Comparison of ENCODE assay signal across 8 mouse cellular contexts in the genomic region with DNA sequence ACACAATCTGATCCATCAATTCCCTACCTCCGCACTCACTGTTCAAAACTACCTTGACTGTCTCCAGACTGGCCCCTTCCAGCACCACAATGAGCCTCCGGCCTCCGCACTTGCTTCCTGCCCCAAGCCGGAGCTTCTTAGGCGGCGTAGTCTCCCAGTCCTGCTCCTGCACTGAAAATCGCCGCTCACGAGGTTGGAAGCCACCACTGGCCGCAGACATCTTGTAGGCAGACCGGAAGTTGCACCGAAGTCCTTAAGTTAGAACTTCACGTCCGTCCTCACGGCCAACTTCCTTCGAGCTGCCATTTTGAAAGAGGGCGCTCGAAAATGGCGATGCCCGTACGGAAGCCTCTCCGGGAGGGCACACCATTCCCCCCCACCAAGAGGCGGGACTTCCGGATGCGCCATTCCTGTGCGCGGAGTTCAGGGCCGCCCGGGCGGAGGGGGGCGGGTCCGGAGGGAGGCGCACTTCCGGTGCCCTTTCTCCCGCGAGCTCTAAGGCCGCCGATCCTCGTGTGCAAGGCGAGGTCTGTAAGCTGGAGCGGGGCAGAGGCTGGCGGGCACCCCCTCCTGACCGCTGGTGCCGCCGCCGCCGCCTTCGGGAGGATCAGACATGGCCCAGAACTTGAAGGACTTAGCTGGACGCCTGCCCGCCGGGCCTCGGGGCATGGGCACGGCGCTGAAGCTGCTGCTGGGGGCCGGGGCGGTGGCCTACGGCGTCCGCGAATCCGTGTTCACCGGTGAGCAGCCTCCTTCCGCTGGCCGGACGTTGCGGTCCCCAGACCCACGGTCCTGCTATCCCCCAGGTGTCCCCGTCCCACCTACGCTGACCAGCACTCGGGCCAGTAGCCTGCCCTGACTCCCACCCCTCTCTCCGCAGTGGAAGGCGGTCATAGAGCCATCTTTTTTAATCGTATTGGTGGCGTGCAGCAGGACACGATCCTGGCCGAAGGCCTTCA. TPM values are rescaled to one million over a fixed set of nuclear protein-coding genes. Genes with fewer than 3 reads are reported as not detected.
A peak's percentile ranks its signal among the peaks of the same experiment; 100 is the strongest.
DNase-seq lines count a peak whose midpoint lies in the region; ATAC-seq and TF ChIP-seq lines count a peak whose summit lies in the region.

Gene Emg1, minus strand, starts transcription at position 355 of the 959 bp plus-strand sequence.
Gene Phb2, plus strand, starts transcription at position 513 of the 959 bp plus-strand sequence.

- peak within 1 kb of the TSS; percentile 76 for H3K4me2 ChIP-seq in heart, embryonic 15.5 days
- peak within 1 kb of the TSS; percentile 87 for H3K4me2 ChIP-seq in liver, embryonic 14.5 days (ENCODE audit: low read depth)
- H3K4me2 ChIP-seq in neural tube, embryonic 11.5 days (ENCODE audit: low read depth), result peak within 1 kb of the TSS; percentile 96
- H3K4me2 ChIP-seq in stomach, postnatal 0 days (replicated peaks; ENCODE audit: low read depth), result peak within 1 kb of the TSS; percentile 98

- peak; percentile 96 to 98 for DNase-seq in CD8-positive naive resting alpha-beta T cell, adult 2 months (ENCODE audit: low read depth in 2 of 2, low spot score in 2 of 2)
- peak; percentile 95 for DNase-seq in c-Kit-positive CD71-negative TER-119-negative erythroid progenitor cells, embryonic 14.5 days (ENCODE audit: low read depth)
- DNase-seq in forebrain, embryonic 10.5 days (ENCODE audit: extremely low spot score, low spot score), result peak; percentile 98
- peak; percentile 99 for DNase-seq in kidney, postnatal 25 days
- DNase-seq in liver, embryonic 14.5 days (ENCODE audit: low read depth in 3 of 3, low spot score in 3 of 3), result peak; percentile 95 to 96 (median 96)
- DNase-seq in neural tube, embryonic 11.5 days (ENCODE audit: low spot score), result peak; percentile 99
- DNase-seq in stomach, postnatal 0 days (ENCODE audit: low spot score), result peak; percentile 99

- TF ChIP-seq EP300 in liver, embryonic 14.5 days (IDR thresholded peaks at IDR 0.05; ENCODE audit: low read depth), result peak; percentile 55
- TF ChIP-seq EP300 in stomach, postnatal 0 days (optimal IDR thresholded peaks at IDR 0.05), result peak; percentile 29

- H3K9ac ChIP-seq in heart, embryonic 15.5 days, result peak within 1 kb of the TSS; percentile 88
- H3K9ac ChIP-seq in liver, embryonic 14.5 days (replicated peaks), result peak within 1 kb of the TSS; percentile 81
- H3K9ac ChIP-seq in neural tube, embryonic 11.5 days (ENCODE audit: low read length), result peak within 1 kb of the TSS; percentile 84
- H3K9ac ChIP-seq in stomach, postnatal 0 days (ENCODE audit: low read length), result peak within 1 kb of the TSS; percentile 94

- peaks cover 40% of the 10 kb centered on the region for H3K4me1 ChIP-seq in forebrain, embryonic 10.5 days
- H3K4me1 ChIP-seq in heart, embryonic 15.5 days (replicated peaks), result peaks cover 34% of the 10 kb centered on the region
- H3K4me1 ChIP-seq in liver, embryonic 14.5 days (replicated peaks; ENCODE audit: control insufficient read depth in 2 of 2, insufficient read depth in 2 of 2, low read length in 1 of 2), result peaks cover 15 to 16% of the 10 kb centered on the region in 2 experiments
- peaks cover 11% of the 10 kb centered on the region for H3K4me1 ChIP-seq in neural tube, embryonic 11.5 days (ENCODE audit: control insufficient read depth, insufficient read depth, low read length)
- peaks cover 3% of the 10 kb centered on the region; the same call in 1 of the 2 replicates for H3K4me1 ChIP-seq in stomach, postnatal 0 days (replicated peaks; ENCODE audit: control insufficient read depth, insufficient read depth)

- TF ChIP-seq CTCF in liver, embryonic 14.5 days (IDR thresholded peaks at IDR 0.05; ENCODE audit: low read depth), result peak; percentile 8; the same call in 1 of the 2 replicates
- TF ChIP-seq CTCF in stomach, postnatal 0 days (IDR thresholded peaks at IDR 0.05; ENCODE audit: low read depth), result peak; percentile 42

- ATAC-seq in heart, embryonic 15.5 days (replicated peaks; ENCODE audit: insufficient number of reproducible peaks, insufficient read depth, low FRiP score, low read depth), result peak; percentile 97
- ATAC-seq in liver, embryonic 14.5 days (ENCODE audit: insufficient read depth), result peak; percentile 97
- ATAC-seq in neural tube, embryonic 11.5 days (ENCODE audit: insufficient read depth, low FRiP score, low TSS enrichment), result peak; percentile 95
- ATAC-seq in stomach, postnatal 0 days (ENCODE audit: low FRiP score, low TSS enrichment), result peak; percentile 96

- no peaks in the 10 kb centered on the region for H3K27me3 ChIP-seq in forebrain, embryonic 10.5 days (ENCODE audit: poor library complexity, severe bottlenecking)
- H3K27me3 ChIP-seq in heart, embryonic 15.5 days, result no peaks in the 10 kb centered on the region
- no peaks in the 10 kb centered on the region for H3K27me3 ChIP-seq in liver, embryonic 14.5 days (ENCODE audit: control insufficient read depth, insufficient read depth, low read length)
- no peaks in the 10 kb centered on the region for H3K27me3 ChIP-seq in neural tube, embryonic 11.5 days (ENCODE audit: control insufficient read depth, insufficient read depth, low read length)
- no peaks in the 10 kb centered on the region for H3K27me3 ChIP-seq in stomach, postnatal 0 days (ENCODE audit: control insufficient read depth, insufficient read depth, low read length)

- peak within 1 kb of the TSS; percentile 90 for H3K4me3 ChIP-seq in forebrain, embryonic 10.5 days
- H3K4me3 ChIP-seq in heart, embryonic 15.5 days, result peak within 1 kb of the TSS; percentile 84
- H3K4me3 ChIP-seq in liver, embryonic 14.5 days (ENCODE audit: insufficient read depth in 1 of 2, low read depth in 2 of 2, low read length in 2 of 2), result peak within 1 kb of the TSS; percentile 82 to 88
- peak within 1 kb of the TSS; percentile 85 for H3K4me3 ChIP-seq in neural tube, embryonic 11.5 days (ENCODE audit: low read depth, low read length)
- peak within 1 kb of the TSS; percentile 91 for H3K4me3 ChIP-seq in stomach, postnatal 0 days (ENCODE audit: low read depth, low read length)

- H3K9me3 ChIP-seq in forebrain, embryonic 10.5 days, result no peaks in the 10 kb centered on the region
- no peaks in the 10 kb centered on the region for H3K9me3 ChIP-seq in heart, embryonic 15.5 days (replicated peaks)
- no peaks in the 10 kb centered on the region for H3K9me3 ChIP-seq in liver, embryonic 14.5 days (ENCODE audit: control insufficient read depth, low read length)
- no peaks in the 10 kb centered on the region for H3K9me3 ChIP-seq in neural tube, embryonic 11.5 days (ENCODE audit: control insufficient read depth, low read length)
- H3K9me3 ChIP-seq in stomach, postnatal 0 days (ENCODE audit: control insufficient read depth, low read length), result no peaks in the 10 kb centered on the region

- under 1% methylated on average over 74 of the region's 76 CpGs for WGBS in forebrain, embryonic 10.5 days
- under 1% methylated on average over 76 of the region's 76 CpGs for WGBS in heart, embryonic 15.5 days
- WGBS in liver, embryonic 14.5 days (ENCODE audit: insufficient replicate concordance), result under 1% methylated on average over 76 of the region's 76 CpGs
- under 1% methylated on average over 75 of the region's 76 CpGs for WGBS in neural tube, embryonic 11.5 days
- WGBS in stomach, postnatal 0 days, result under 1% methylated on average over 76 of the region's 76 CpGs

- peaks cover 76% of the 10 kb centered on the region for H3K36me3 ChIP-seq in forebrain, embryonic 10.5 days (replicated peaks)
- H3K36me3 ChIP-seq in heart, embryonic 15.5 days, result peaks cover 40% of the 10 kb centered on the region
- peaks cover 46% of the 10 kb centered on the region for H3K36me3 ChIP-seq in liver, embryonic 14.5 days (replicated peaks; ENCODE audit: control insufficient read depth, insufficient read depth, low read depth)
- peaks cover 6% of the 10 kb centered on the region for H3K36me3 ChIP-seq in neural tube, embryonic 11.5 days (ENCODE audit: control insufficient read depth, insufficient read depth, low read length)
- H3K36me3 ChIP-seq in stomach, postnatal 0 days (ENCODE audit: control insufficient read depth, insufficient read depth, low read length), result peaks cover 16% of the 10 kb centered on the region

- H3K27ac ChIP-seq in forebrain, embryonic 10.5 days, result peak within 1 kb of the TSS; percentile 93
- H3K27ac ChIP-seq in heart, embryonic 15.5 days, result peak within 1 kb of the TSS; percentile 87
- H3K27ac ChIP-seq in liver, embryonic 14.5 days, result peak within 1 kb of the TSS; percentile 61
- H3K27ac ChIP-seq in neural tube, embryonic 11.5 days (ENCODE audit: low read depth, low read length), result peak within 1 kb of the TSS; percentile 54
- peak within 1 kb of the TSS; percentile 92 for H3K27ac ChIP-seq in stomach, postnatal 0 days (replicated peaks)

RNA-seq across cellular contexts. Expression of gene Emg1, which starts in this region (rescaled TPM):
- 255 and 270 TPM in 2 replicates for polyA plus RNA-seq in forebrain, embryonic 10.5 days (2016; fragmentation: Nextera tagmentation; extraction: Ambion mirVana)
- 108 and 121 TPM in 2 replicates for polyA plus RNA-seq in heart, embryonic 15.5 days (2015; fragmentation: Nextera tagmentation; extraction: Ambion mirVana)
- polyA plus RNA-seq in liver, embryonic 14.5 days (2012; rRNA removed), result 91.1 and 103 TPM in 2 replicates
- 147 and 162 TPM in 2 replicates for polyA plus RNA-seq in liver, embryonic 14.5 days (2014; fragmentation: Nextera tagmentation; extraction: Ambion mirVana)
- polyA plus RNA-seq in neural tube, embryonic 11.5 days (2014; fragmentation: Nextera tagmentation; extraction: Ambion mirVana), result 202 and 204 TPM in 2 replicates
- polyA plus RNA-seq in stomach, postnatal 0 days (2015; fragmentation: Nextera tagmentation; extraction: Ambion mirVana), result 93.9 and 94.8 TPM in 2 replicates

RNA-seq across cellular contexts. Expression of gene Phb2, which starts in this region (rescaled TPM):
- polyA plus RNA-seq in forebrain, embryonic 10.5 days (2016; fragmentation: Nextera tagmentation; extraction: Ambion mirVana), result 490 and 492 TPM in 2 replicates
- 307 and 324 TPM in 2 replicates for polyA plus RNA-seq in heart, embryonic 15.5 days (2015; fragmentation: Nextera tagmentation; extraction: Ambion mirVana)
- 101 and 124 TPM in 2 replicates for polyA plus RNA-seq in liver, embryonic 14.5 days (2012; rRNA removed)
- 210 and 240 TPM in 2 replicates for polyA plus RNA-seq in liver, embryonic 14.5 days (2014; fragmentation: Nextera tagmentation; extraction: Ambion mirVana)
- 362 and 370 TPM in 2 replicates for polyA plus RNA-seq in neural tube, embryonic 11.5 days (2014; fragmentation: Nextera tagmentation; extraction: Ambion mirVana)
- polyA plus RNA-seq in stomach, postnatal 0 days (2015; fragmentation: Nextera tagmentation; extraction: Ambion mirVana), result 230 and 237 TPM in 2 replicates

Comparison
In these comparisons a context has a peak if more than half of its experiments do, and no peak if none do; other contexts are left out.
1. Peak in every context shown above with its lines: DNase-seq, ATAC-seq, H3K4me3 ChIP-seq and H3K27ac ChIP-seq.